Mouse (Mus musculus) forebrain, embryonic 13.5 days (tissue): ENCODE measurements at regions not wholly inside any gene's neighbourhood (a gene's known extent, or its start where the extent isn't known, plus 50 kb on each side); places are given as distances from the start of the nearest gene placed in this dataset.
A peak's percentile ranks its signal among the peaks of the same experiment; 100 is the strongest.

Source experiments
- ATAC-seq: fragments of 200-750 bp; cut with Nextera tagmentation; 2 replicates; pipeline ENCODE4 v1.8.0; 2017
- H3K27ac ChIP-seq: fragments of 300-500 bp; sonication (generic); 2 replicates; pipeline ENCODE4 v1.5.1; 2015; ENCODE audit warnings: inconsistent platforms, mild to moderate bottlenecking, moderate library complexity
- H3K27me3 ChIP-seq: fragments of 300-500 bp; sonication (generic); 2 replicates; pipeline ENCODE4 v1.6.1; 2015; ENCODE audit warnings: mild to moderate bottlenecking, inconsistent platforms
- H3K36me3 ChIP-seq: fragments of 300-500 bp; sonication (generic); 2 replicates; pipeline ENCODE4 v1.6.1; 2015; ENCODE audit warnings: mild to moderate bottlenecking, inconsistent platforms; ENCODE audit not compliant: poor library complexity, severe bottlenecking
- H3K4me1 ChIP-seq: fragments of 300-500 bp; sonication (generic); 2 replicates; pipeline ENCODE4 v1.6.1; 2015; ENCODE audit warnings: inconsistent platforms
- H3K4me2 ChIP-seq: fragments of 300-500 bp; sonication (generic); 2 replicates; pipeline ENCODE4 v1.6.1; 2015; ENCODE audit warnings: inconsistent platforms, mild to moderate bottlenecking, moderate library complexity
- H3K4me3 ChIP-seq: fragments of 300-500 bp; sonication (generic); 2 replicates; pipeline ENCODE4 v1.5.1; 2015; ENCODE audit warnings: mild to moderate bottlenecking, inconsistent platforms
- H3K9ac ChIP-seq: fragments of 300-500 bp; sonication (generic); 2 replicates; pipeline ENCODE4 v1.6.1; 2015; ENCODE audit warnings: mild to moderate bottlenecking, inconsistent platforms
- H3K9me3 ChIP-seq: fragments of 300-500 bp; sonication (generic); replicated peaks from 2 replicates; pipeline ENCODE4 v1.6.1; 2016; ENCODE audit warnings: inconsistent platforms
- WGBS: fragments of 180-500 bp; shearing (Covaris S2); methylation state at CpG from one replicate; pipeline ENCODE4 v1.1.7; 2015; 5-methylcytosine and 5-hydroxymethylcytosine counted together

- H3K27me3 ChIP-seq: no peaks in the 10 kb centered on the region
- H3K36me3 ChIP-seq: no peaks in the 10 kb centered on the region
- peak overlapping the region; percentile 78 for H3K27ac ChIP-seq
- no peaks in the 10 kb centered on the region for H3K9me3 ChIP-seq
- ATAC-seq: 0 out of 2 replicates have a peak, but pooled peaks have one; percentile 41
- H3K4me2 ChIP-seq: no peak overlapping the region
- 69% methylated on average over 17 of the region's 17 CpGs for WGBS
- H3K4me1 ChIP-seq: peaks cover 27% of the 10 kb centered on the region
- no peak overlapping the region for H3K9ac ChIP-seq
- no peak overlapping the region for H3K4me3 ChIP-seq
Measured at GRCm38 (mm10) chr8:34371973-34372665, 260.6 kb upstream of the Gm10131 start.

DNA sequence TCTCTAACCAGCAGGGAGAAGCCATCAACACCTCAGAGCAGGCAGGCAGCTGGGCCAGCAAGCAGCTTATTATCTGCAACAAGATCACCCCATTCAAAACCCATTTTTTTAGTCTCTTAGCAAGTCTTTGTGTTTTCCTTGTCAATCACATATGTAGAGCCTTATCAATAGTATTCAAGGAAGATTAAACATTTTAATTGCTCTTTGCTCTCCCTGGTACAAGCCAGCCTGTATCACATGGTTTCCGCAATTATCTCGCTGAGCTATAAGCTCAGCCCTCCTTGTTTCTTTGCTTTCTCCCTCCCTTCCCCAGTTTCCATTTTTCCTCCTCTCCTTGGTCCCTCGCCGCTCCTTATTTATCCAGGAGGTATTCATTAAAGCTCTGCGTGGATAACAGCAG, 259.9 kb upstream of the Gm10131 start:
- peak overlapping the region; percentile 78 for H3K27ac ChIP-seq
- H3K4me2 ChIP-seq: no peak overlapping the region
- no peaks in the 10 kb centered on the region for H3K27me3 ChIP-seq
- H3K4me1 ChIP-seq: peaks cover 27% of the 10 kb centered on the region
- no peaks in the 10 kb centered on the region for H3K9me3 ChIP-seq
- H3K36me3 ChIP-seq: no peaks in the 10 kb centered on the region
- no peak overlapping the region for H3K9ac ChIP-seq
- ATAC-seq: peak; percentile 61
- 33% methylated on average over 5 of the region's 5 CpGs for WGBS
- no peak overlapping the region for H3K4me3 ChIP-seq

GRCm38 (mm10) chr8:34368556-34368955, 257.0 kb upstream of the Gm10131 start:
- Histone ChIP-seq H3K4me2 (no peak overlapping the region), H3K9ac (no peak overlapping the region), H3K4me3 (no peak overlapping the region), H3K36me3 (no peaks in the 10 kb centered on the region), H3K27ac (no peak overlapping the region), H3K4me1 (peaks cover 27% of the 10 kb centered on the region), H3K27me3 (no peaks in the 10 kb centered on the region), H3K9me3 (no peaks in the 10 kb centered on the region)
- no peak for ATAC-seq
- WGBS: 68% methylated on average over 2 of the region's 2 CpGs

DNA sequence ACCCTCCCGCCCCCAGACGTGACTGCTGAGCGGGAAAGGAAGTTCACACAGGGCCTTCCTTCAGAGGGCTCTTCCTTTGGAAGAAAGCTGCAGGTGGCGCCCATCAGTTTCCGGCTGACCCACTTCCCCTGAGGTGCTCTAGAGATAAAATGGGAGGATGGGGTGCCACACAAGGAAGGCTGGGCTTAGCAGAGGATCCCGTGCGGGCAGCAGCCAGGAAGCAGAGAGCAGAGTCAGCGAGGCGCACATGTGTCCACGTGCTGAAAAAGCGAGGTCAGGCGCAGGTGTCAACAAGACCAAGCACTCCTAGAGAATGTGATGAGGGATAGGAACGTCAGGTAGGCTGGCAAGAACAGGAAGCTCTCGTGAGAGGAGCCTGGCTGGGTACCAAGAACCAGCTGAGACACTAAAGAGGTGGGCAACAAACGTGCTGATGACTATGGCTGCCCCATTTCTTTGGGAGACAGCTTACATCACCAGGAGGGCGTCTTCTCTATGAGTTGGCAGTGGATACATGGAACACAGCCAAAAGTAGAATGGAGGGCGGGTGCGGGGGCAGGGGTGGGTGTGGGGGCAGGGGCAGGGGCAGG, 253.0 kb upstream of the Gm10131 start:
- Histone ChIP-seq H3K27ac (no peak overlapping the region), H3K9ac (no peak overlapping the region), H3K27me3 (no peaks in the 10 kb centered on the region), H3K9me3 (no peaks in the 10 kb centered on the region), H3K36me3 (no peaks in the 10 kb centered on the region), H3K4me3 (no peak overlapping the region), H3K4me1 (no peaks in the 10 kb centered on the region), H3K4me2 (no peak overlapping the region)
- 77% methylated on average over 18 of the region's 18 CpGs for WGBS
- ATAC-seq: no peak

DNA sequence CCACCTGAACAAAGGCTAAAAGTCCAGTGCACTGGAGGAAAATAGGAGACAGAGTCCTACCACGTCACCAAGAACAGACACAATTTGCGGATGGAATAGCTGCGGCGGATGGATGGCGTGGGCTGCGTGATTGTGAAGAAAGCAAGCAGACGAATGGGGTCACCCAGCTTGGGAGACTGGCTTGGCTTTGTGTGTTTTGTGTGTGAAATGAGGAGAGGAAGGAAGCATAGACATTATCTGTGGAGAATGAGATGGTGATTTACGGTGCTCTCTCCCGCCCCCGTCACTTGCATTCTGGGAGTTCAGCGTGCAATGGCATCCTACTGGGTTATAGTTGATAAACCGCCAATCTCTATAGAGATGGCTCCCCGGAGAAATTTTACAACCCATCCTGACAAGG, 252.1 kb upstream of the Gm10131 start:
- WGBS: 91% methylated on average over 13 of the region's 13 CpGs
- no peaks in the 10 kb centered on the region for H3K27me3 ChIP-seq
- no peak overlapping the region for H3K9ac ChIP-seq
- no peak overlapping the region for H3K4me3 ChIP-seq
- no peaks in the 10 kb centered on the region for H3K36me3 ChIP-seq
- no peaks in the 10 kb centered on the region for H3K9me3 ChIP-seq
- ATAC-seq: no peak
- no peaks in the 10 kb centered on the region for H3K4me1 ChIP-seq
- H3K27ac ChIP-seq: no peak overlapping the region
- no peak overlapping the region for H3K4me2 ChIP-seq

DNA sequence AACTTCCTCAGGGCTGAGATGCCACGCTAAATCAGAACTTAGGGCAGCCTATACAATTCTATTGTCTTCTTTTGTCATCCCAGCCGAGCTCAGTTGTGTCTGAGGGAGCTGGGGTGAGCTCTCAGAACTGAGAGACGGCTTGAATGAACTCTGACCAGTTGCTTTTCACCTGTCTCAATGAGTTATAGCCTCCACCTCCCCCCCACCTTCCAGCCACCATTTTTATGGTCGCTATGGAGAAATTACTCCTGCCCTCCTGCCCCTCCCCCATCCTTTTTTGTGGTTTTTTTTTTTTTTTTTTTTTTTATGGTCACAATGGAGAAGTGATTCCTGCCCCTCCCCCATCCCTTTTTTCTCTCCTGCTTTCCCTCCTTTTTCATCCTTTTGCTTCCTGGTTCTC, 251.6 kb upstream of the Gm10131 start:
- 62% methylated on average over 4 of the region's 4 CpGs for WGBS
- Histone ChIP-seq H3K9me3 (no peaks in the 10 kb centered on the region), H3K36me3 (no peaks in the 10 kb centered on the region), H3K4me2 (no peak overlapping the region), H3K4me3 (no peak overlapping the region), H3K27ac (no peak overlapping the region), H3K4me1 (no peaks in the 10 kb centered on the region), H3K9ac (no peak overlapping the region), H3K27me3 (no peaks in the 10 kb centered on the region)
- no peak for ATAC-seq

DNA sequence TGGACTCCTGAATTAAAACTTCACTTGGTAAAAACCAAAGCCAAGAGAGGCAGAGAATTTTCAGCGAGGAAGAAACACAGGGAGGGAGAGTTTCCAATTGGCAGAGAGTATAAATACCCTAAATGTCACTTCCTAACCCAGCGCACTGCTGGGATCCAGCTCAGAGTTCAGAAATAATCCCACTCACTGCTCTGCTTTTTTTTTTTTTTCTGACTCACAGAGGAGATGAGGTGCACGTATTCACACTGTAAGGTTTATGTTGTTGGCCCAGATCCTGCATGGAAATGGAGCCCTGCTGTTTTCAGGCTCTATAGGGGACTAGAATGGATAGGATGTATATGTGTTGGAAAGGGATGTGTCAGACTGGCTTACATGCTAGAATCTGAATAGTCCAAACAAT, 249.8 kb upstream of the Gm10131 start:
- no peak for ATAC-seq
- H3K4me3 ChIP-seq: no peak overlapping the region
- H3K27ac ChIP-seq: no peak overlapping the region
- H3K9ac ChIP-seq: no peak overlapping the region
- H3K9me3 ChIP-seq: no peaks in the 10 kb centered on the region
- H3K4me1 ChIP-seq: no peaks in the 10 kb centered on the region
- H3K27me3 ChIP-seq: no peaks in the 10 kb centered on the region
- H3K36me3 ChIP-seq: no peaks in the 10 kb centered on the region
- 77% methylated on average over 3 of the region's 3 CpGs for WGBS
- H3K4me2 ChIP-seq: no peak overlapping the region

DNA sequence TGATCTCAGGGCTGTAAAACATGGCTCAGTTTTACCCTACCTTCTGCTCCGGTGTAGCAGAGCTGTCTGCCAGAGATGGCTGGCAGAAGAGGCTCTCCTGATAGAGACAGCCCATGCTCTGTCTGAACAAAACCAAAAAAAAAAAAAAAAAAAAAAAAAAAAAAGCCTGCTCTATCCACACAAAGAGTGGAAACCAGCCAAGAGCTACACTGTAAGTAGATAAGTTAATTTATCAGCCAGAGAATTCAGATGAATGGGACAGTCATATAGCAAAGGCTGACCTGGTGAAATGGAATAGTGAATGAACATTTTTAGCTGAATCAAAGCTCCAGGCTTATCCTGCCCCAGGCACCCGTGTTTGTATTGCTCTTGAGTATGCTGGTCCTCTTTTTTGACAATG, 248.2 kb upstream of the Gm10131 start:
- Histone ChIP-seq H3K9me3 (no peaks in the 10 kb centered on the region), H3K36me3 (no peaks in the 10 kb centered on the region), H3K9ac (no peak overlapping the region), H3K4me3 (no peak overlapping the region), H3K27ac (no peak overlapping the region), H3K4me2 (no peak overlapping the region), H3K4me1 (0 out of 2 replicates have a peak, but pooled peaks cover 6% of the 10 kb centered on the region), H3K27me3 (no peaks in the 10 kb centered on the region)
- 66% methylated on average over 2 of the region's 2 CpGs for WGBS
- no peak for ATAC-seq

DNA sequence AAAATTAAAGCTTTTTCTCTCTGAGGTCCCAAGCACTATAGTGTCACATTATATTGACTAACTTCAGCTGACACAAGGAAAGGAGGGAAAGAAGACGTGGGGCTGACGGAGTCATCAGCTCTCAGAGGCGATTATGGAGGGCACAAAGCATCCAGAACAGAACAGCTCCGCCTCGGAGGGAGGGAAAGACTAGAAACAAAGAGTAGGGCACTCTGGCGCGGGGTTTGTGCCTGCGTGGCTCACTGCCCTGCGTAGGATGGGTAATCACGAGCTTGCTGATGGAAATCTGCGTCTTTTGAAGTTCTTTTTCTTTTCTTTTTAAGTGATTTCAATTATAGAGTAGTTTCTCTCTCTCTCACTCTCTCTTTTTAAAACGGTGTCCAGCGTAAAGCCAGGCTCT, 243.5 kb upstream of the Gm10131 start:
- no peak overlapping the region for H3K9ac ChIP-seq
- no peak overlapping the region for H3K4me3 ChIP-seq
- ATAC-seq: 0 out of 2 replicates have a peak, but pooled peaks have one; percentile 30
- no peak overlapping the region for H3K4me2 ChIP-seq
- H3K27me3 ChIP-seq: no peaks in the 10 kb centered on the region
- no peaks in the 10 kb centered on the region for H3K9me3 ChIP-seq
- 25% methylated on average over 13 of the region's 13 CpGs for WGBS
- H3K4me1 ChIP-seq: peaks cover 18% of the 10 kb centered on the region
- no peaks in the 10 kb centered on the region for H3K36me3 ChIP-seq
- H3K27ac ChIP-seq: no peak overlapping the region

GRCm38 (mm10) chr8:34353140-34353855, 241.8 kb upstream of the Gm10131 start:
- Histone ChIP-seq H3K4me3 (no peak overlapping the region), H3K36me3 (no peaks in the 10 kb centered on the region), H3K4me2 (no peak overlapping the region), H3K27ac (peak overlapping the region; percentile 48), H3K27me3 (no peaks in the 10 kb centered on the region), H3K9me3 (no peaks in the 10 kb centered on the region), H3K4me1 (peaks cover 18% of the 10 kb centered on the region), H3K9ac (no peak overlapping the region)
- 18% methylated on average over 6 of the region's 6 CpGs for WGBS
- ATAC-seq: peak; percentile 82

DNA sequence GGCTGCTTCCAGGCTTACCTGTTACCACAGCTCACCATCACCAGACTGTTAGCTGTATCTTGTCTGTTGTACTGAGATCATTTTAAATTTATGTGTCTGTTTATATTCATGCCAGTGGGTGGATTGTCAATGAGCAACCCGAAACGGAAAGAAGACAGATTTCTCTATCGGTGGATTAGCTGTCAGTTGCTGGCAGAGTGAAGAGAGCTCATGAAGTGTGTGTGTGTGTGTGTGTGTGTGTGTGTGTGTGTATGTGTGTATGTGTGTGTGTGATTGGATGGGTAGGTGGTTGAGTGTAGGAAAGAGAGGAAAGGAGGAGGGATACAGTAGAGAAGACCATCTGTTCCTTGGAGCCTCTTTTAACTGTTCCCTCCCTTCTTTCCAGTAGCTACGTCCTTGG, 223.3 kb upstream of the Gm10131 start:
- Histone ChIP-seq H3K4me2 (no peak overlapping the region), H3K27me3 (no peaks in the 10 kb centered on the region), H3K9ac (no peak overlapping the region), H3K36me3 (no peaks in the 10 kb centered on the region), H3K9me3 (no peaks in the 10 kb centered on the region), H3K4me1 (peaks cover 3% of the 10 kb centered on the region; the same call in 1 of the 2 replicates), H3K27ac (no peak overlapping the region), H3K4me3 (no peak overlapping the region)
- ATAC-seq: peak; percentile 57; the same call in 1 of the 2 replicates
- 65% methylated on average over 4 of the region's 4 CpGs for WGBS

DNA sequence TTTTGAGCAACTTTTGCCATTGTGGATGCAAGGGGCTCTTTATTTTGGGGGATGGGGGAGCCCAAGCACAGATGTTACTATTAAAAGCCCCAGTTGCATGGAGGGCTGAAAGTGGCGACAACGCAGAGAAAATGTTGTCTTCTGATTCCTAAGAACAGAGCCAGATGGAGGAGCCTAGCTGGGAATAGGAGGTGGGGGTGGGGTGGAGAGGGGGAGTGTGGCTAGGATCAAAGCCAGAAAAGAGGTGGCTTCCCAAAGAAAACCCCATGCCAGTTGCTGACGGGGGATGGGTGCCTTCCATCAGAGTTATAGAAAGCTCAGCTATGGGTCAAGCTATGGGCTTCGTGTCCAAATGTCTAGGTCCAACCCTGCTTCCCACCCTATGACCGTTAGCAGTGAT, 220.1 kb upstream of the Gm10131 start:
- 60% methylated on average over 5 of the region's 5 CpGs for WGBS
- H3K4me3 ChIP-seq: no peak overlapping the region
- no peak for ATAC-seq
- H3K36me3 ChIP-seq: no peaks in the 10 kb centered on the region
- H3K4me1 ChIP-seq: peaks cover 11% of the 10 kb centered on the region
- H3K9me3 ChIP-seq: no peaks in the 10 kb centered on the region
- H3K9ac ChIP-seq: no peak overlapping the region
- H3K27ac ChIP-seq: peak overlapping the region; percentile 45
- H3K27me3 ChIP-seq: no peaks in the 10 kb centered on the region
- no peak overlapping the region for H3K4me2 ChIP-seq
